Mouse (Mus musculus) kidney, embryonic 14.5 days (tissue): ENCODE results near the gene Pik3r1. TPM values are rescaled to one million over a fixed set of nuclear protein-coding genes. Genes with fewer than 3 reads are reported as not detected.
A peak's percentile ranks its signal among the peaks of the same experiment; 100 is the strongest.

Experiments
- ATAC-seq: fragments of 200-750 bp; cut with Nextera tagmentation; 2 replicates; pipeline ENCODE4 v1.8.0; 2017; ENCODE audit warnings: moderate number of reproducible peaks, mild to moderate bottlenecking, moderate TSS enrichment, moderate library complexity; ENCODE audit not compliant: low FRiP score, low TSS enrichment
- H3K27ac ChIP-seq: fragments of 300-500 bp; sonication (generic); 2 replicates; pipeline ENCODE4 v1.5.1; 2014; ENCODE audit warnings: low read depth, mild to moderate bottlenecking, low read length, moderate library complexity, mixed read lengths
- H3K27me3 ChIP-seq: fragments of 300-500 bp; sonication (generic); 2 replicates; pipeline ENCODE4 v1.6.1; 2014; ENCODE audit warnings: mild to moderate bottlenecking, low read length; ENCODE audit not compliant: control insufficient read depth, insufficient read depth
- H3K36me3 ChIP-seq: fragments of 300-500 bp; sonication (generic); 2 replicates; pipeline ENCODE4 v1.6.1; 2014; ENCODE audit warnings: low read length, mixed read lengths; ENCODE audit not compliant: control insufficient read depth, insufficient read depth
- H3K4me1 ChIP-seq: fragments of 300-500 bp; sonication (generic); 2 replicates; pipeline ENCODE4 v1.6.1; 2014; ENCODE audit warnings: low read length, mixed read lengths; ENCODE audit not compliant: control insufficient read depth, insufficient read depth
- H3K4me2 ChIP-seq: fragments of 300-500 bp; sonication (generic); replicated peaks from 2 replicates; pipeline ENCODE4 v1.6.1; 2014; ENCODE audit warnings: low read depth, mild to moderate bottlenecking, low read length
- H3K4me3 ChIP-seq: fragments of 300-500 bp; sonication (generic); 2 replicates; pipeline ENCODE4 v1.5.1; 2014; ENCODE audit warnings: mild to moderate bottlenecking, low read length
- H3K9ac ChIP-seq: fragments of 300-500 bp; sonication (generic); 2 replicates; pipeline ENCODE4 v1.6.1; 2014; ENCODE audit warnings: low read depth, mild to moderate bottlenecking, low read length, moderate library complexity
- H3K9me3 ChIP-seq: fragments of 300-500 bp; sonication (generic); 2 replicates; pipeline ENCODE4 v1.6.1; 2016; ENCODE audit warnings: low read length; ENCODE audit not compliant: control insufficient read depth
- WGBS: fragments of 180-500 bp; shearing (Covaris S2); extraction: QIAGEN DNeasy Blood & Tissue Kit; methylation state at CpG from one replicate; pipeline ENCODE4 v1.1.7; 2014; 5-methylcytosine and 5-hydroxymethylcytosine counted together
- polyA plus RNA-seq: library from polyadenylated mRNA; unstranded; fragments of >200 nt; fragmentation: Nextera tagmentation; extraction: Ambion mirVana; gene quantifications from 2 replicates; pipeline ENCODE4 v1.2.1, GENCODE M21; 2014

Gene Pik3r1
- polyA plus RNA-seq, 1 experiment from 2014 or later, result 63.2 TPM

DNA sequence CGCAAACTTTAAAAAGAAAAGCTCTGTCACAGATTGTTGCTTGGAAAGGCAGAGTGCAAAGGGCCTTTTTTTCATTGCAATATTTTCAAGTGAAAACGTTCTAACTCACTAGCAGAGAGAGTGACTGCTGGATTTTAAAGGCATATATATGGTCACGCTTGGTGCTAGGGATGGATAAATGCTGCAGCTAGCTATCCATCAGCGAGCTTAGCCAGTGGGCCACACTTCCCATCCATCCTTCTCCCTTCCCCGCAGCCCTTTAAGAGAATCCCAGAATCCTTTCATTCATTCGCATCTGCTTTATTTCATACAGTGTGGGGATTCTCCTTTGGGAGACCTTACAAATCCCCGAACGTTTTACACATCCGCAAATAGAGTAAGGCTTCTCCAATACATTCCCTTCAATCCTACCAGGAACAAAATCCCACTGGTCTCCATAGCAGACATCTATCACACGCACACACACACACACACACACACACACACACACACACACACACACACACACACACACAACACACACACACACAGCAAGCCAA, 32.9 kb upstream of the Pik3r1 start:
- Histone ChIP-seq H3K36me3 (no peaks in the 10 kb centered on the region), H3K4me1 (peaks cover 6% of the 10 kb centered on the region; the same call in 1 of the 2 replicates), H3K4me3 (peak overlapping the region; percentile 36), H3K27me3 (no peaks in the 10 kb centered on the region), H3K27ac (no peak overlapping the region), H3K9me3 (no peaks in the 10 kb centered on the region), H3K9ac (peak overlapping the region; percentile 48; the same call in 1 of the 2 replicates), H3K4me2 (peak overlapping the region; percentile 67)
- ATAC-seq, result no peak
- WGBS, result 34% methylated on average over 10 of the region's 10 CpGs

DNA sequence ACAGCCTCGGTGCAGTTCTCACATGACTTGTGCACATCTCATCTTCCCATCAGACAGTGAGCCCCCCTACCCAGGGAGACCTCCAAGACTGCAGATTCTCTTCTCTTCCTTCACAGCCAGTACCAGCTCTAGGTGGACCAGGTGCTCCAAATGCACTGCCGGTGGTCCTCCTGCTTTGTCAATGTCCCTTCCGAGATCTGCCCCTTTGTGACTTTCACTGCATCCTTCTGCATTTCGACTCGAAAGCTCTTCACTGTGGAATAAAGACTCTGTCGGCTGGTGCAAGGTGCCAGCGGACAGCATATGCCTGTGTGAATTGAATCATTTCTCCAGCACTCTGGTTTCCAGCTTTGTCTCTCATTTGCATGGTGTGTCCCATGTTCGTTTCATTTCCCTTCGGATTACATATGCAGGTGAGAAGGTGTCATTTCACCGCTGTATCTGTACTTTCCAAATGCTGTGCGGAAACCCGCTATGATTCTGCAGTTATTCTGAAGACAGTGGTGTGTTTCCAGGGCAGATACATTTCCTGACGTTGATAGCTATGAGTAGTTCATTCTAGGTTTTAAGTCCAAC, 32.1 kb upstream of the Pik3r1 start:
- Histone ChIP-seq H3K36me3 (no peaks in the 10 kb centered on the region), H3K27me3 (no peaks in the 10 kb centered on the region), H3K9me3 (no peaks in the 10 kb centered on the region), H3K4me2 (no peak overlapping the region), H3K4me3 (no peak overlapping the region), H3K27ac (no peak overlapping the region), H3K4me1 (peaks cover 6% of the 10 kb centered on the region; the same call in 1 of the 2 replicates), H3K9ac (no peak overlapping the region)
- 89% methylated on average over 13 of the region's 13 CpGs for WGBS
- ATAC-seq, result no peak

DNA sequence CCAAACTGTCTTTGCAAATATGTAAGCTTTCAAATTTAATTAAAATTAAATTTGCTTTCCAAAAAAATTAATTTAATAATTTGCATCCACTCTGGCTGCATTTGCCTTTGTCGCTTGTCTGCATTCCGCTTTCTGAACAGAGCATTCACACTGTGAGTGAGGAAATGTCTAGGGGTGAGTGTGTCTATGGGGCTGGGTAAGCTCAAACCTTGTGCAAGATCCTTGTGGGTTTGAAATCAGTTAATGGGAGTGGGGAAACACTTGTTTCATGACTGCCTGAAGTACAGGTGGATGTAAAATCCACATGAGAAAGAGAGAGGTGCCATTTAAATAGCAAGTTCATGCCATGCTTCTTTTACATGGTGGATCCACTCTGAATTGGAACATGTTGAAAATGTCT, 31.3 kb upstream of the Pik3r1 start:
- H3K36me3 ChIP-seq, result no peaks in the 10 kb centered on the region
- H3K4me3 ChIP-seq, result no peak overlapping the region
- H3K9me3 ChIP-seq, result no peaks in the 10 kb centered on the region
- no peak overlapping the region for H3K9ac ChIP-seq
- no peaks in the 10 kb centered on the region for H3K27me3 ChIP-seq
- WGBS, result 92% methylated on average over 2 of the region's 2 CpGs
- H3K27ac ChIP-seq, result no peak overlapping the region
- ATAC-seq, result no peak
- H3K4me2 ChIP-seq, result no peak overlapping the region
- peaks cover 6% of the 10 kb centered on the region; the same call in 1 of the 2 replicates for H3K4me1 ChIP-seq

DNA sequence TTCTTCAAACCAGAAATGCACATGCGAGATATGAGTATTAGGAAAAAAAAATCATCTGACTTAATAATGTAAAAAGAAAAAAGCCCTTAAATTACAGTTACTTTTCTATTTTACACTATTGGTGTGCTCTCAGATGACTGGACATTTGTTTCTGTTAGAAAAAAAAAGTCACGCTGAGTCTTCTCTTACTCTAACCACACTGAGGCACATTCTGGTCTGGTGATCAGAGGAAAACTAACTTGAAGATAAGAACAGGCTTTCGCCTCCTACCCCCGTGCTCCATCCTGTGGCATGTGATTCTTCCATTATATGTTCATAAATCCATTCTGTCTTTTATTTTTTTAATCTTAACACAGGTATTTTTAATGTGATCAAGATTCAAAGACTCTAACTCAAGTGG, 30.5 kb upstream of the Pik3r1 start:
- H3K9me3 ChIP-seq, result no peaks in the 10 kb centered on the region
- 70% methylated on average over 4 of the region's 4 CpGs for WGBS
- ATAC-seq, result no peak

DNA sequence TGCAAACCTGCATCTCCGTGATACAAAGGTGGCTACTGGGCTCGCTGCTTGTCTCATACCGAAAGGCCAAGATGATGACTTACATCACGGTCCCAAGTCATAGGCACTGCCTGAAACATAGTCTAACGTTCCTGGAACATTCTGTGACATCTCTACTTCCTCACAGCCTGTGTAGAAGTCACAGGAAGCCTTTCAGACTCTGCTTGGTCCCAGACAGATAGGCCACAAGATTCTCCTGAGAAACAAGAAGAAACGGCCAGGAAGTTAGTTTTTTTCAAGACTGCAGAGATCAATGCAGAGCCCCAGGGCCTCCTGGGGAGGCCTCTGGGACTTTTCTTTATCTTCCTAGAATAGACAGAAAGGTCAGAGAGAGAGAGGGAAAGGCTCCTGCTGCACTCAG, 29.0 kb upstream of the Pik3r1 start:
- Histone ChIP-seq H3K4me3 (no peak overlapping the region), H3K27me3 (no peaks in the 10 kb centered on the region), H3K36me3 (no peaks in the 10 kb centered on the region), H3K9ac (no peak overlapping the region), H3K4me2 (no peak overlapping the region), H3K9me3 (no peaks in the 10 kb centered on the region), H3K27ac (no peak overlapping the region), H3K4me1 (0 out of 2 replicates have a peak, but pooled peaks cover 3% of the 10 kb centered on the region)
- 68% methylated on average over 6 of the region's 6 CpGs for WGBS
- no peak for ATAC-seq

More for the DNA sequence above, 30.5 kb upstream of the Pik3r1 start:
- no peaks in the 10 kb centered on the region for H3K36me3 ChIP-seq
- no peak overlapping the region for H3K27ac ChIP-seq
- H3K4me1 ChIP-seq, result peaks cover 6% of the 10 kb centered on the region; the same call in 1 of the 2 replicates
- no peak overlapping the region for H3K9ac ChIP-seq
- no peak overlapping the region for H3K4me2 ChIP-seq
- H3K27me3 ChIP-seq, result no peaks in the 10 kb centered on the region
- H3K4me3 ChIP-seq, result no peak overlapping the region

DNA sequence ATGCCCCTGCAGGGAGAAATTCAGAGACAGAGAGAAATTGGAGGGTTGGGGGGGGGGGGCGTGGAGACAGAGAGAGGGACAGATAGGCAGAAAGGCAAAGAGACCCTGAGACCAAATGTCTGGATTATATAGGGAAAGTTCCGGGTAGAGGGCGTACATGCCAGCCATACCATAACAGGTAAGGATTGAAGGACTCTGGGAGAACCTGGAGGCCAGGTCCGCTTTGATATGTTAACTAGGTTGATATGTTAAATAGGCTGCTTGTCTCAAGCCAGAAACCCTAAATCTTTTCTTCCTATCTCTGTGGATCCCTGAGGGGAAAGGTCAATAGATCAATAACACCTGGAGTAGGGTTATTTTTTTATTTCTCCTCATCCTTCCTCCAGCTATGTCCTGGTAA, 17.7 kb upstream of the Pik3r1 start:
- no peak overlapping the region for H3K9ac ChIP-seq
- H3K4me2 ChIP-seq, result no peak overlapping the region
- H3K4me1 ChIP-seq, result no peaks in the 10 kb centered on the region
- WGBS, result 75% methylated on average over 4 of the region's 4 CpGs
- no peak for ATAC-seq
- H3K9me3 ChIP-seq, result no peaks in the 10 kb centered on the region
- H3K36me3 ChIP-seq, result no peaks in the 10 kb centered on the region
- no peaks in the 10 kb centered on the region for H3K27me3 ChIP-seq
- H3K4me3 ChIP-seq, result no peak overlapping the region
- H3K27ac ChIP-seq, result no peak overlapping the region

DNA sequence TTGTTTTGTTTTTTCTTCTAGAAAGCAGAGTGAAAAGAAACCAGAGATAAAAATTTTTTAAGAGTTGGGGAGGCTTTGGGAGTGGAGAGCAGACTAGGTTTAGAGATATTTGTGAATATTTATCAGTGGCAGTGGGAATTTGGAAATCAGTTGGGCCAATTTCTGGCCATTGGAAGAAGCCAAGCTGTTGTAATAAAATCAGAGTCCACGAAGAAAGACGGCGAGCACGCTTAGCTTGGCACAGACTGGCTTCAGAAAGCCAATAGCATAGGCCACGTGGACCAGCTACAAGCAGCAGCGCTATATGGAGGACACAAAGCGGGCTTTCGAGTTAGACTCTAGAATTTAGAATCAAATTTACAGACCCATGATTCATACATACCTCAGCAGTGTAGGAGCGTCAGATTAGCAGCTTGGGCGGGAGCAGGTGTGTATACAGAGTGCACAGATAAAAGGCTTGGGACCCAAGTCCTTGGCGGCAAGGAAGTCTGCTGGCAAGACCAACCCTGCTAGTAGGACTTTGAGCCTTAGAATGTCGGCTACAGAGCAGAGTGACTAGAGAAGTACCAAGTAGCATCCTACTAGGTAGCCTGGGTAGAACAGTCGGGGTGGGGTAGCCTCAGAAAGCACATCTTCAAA, 16.8 kb upstream of the Pik3r1 start:
- Histone ChIP-seq H3K9ac (no peak overlapping the region), H3K4me2 (no peak overlapping the region), H3K9me3 (no peaks in the 10 kb centered on the region), H3K4me3 (no peak overlapping the region), H3K27me3 (no peaks in the 10 kb centered on the region), H3K4me1 (no peaks in the 10 kb centered on the region), H3K36me3 (no peaks in the 10 kb centered on the region), H3K27ac (no peak overlapping the region)
- ATAC-seq, result no peak
- 90% methylated on average over 13 of the region's 13 CpGs for WGBS

DNA sequence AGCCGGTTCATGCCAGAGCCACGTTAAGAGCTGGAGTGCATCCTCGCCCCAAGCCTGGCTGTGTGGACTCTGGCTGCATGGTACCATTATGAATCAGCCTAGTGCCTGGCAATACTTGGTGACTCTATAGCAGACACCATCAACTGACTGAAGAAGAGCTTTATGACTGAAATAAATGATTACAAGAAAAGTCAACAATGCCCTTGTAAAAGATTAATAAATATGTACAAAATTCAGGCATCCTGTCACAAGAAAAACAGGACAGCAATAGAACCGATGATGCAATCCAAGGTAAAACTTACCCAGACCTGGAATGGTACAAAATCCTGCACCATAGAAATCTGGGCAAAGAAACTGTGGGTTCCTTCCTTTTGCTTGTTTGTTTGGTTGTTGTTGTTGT, 11.0 kb upstream of the Pik3r1 start:
- H3K4me3 ChIP-seq, result no peak overlapping the region
- WGBS, result 93% methylated on average over 4 of the region's 4 CpGs
- H3K36me3 ChIP-seq, result no peaks in the 10 kb centered on the region
- no peaks in the 10 kb centered on the region for H3K9me3 ChIP-seq
- H3K27me3 ChIP-seq, result no peaks in the 10 kb centered on the region
- ATAC-seq, result no peak
- H3K4me2 ChIP-seq, result no peak overlapping the region
- no peak overlapping the region for H3K27ac ChIP-seq
- no peaks in the 10 kb centered on the region for H3K4me1 ChIP-seq
- no peak overlapping the region for H3K9ac ChIP-seq

DNA sequence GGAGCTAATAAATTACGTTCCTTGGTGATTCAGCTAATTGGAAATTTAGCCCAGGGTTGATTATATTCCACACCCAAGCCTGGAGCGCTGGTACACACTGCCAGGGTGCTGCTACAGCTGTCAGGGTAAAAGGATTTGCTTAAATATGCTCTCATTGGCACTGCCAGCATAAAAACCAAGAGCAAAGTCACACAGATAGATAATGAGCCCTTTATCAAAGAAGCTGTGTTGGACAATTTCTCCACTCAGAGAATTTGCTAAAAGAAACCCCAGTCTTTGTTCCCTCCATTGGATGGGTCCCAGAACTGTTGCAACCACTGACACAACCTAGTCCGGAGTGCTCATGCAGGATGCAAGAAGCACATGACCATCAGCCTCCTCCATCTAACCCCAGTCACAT, 9.8 kb upstream of the Pik3r1 start:
- no peaks in the 10 kb centered on the region for H3K27me3 ChIP-seq
- ATAC-seq, result no peak
- H3K4me3 ChIP-seq, result no peak overlapping the region
- no peaks in the 10 kb centered on the region for H3K4me1 ChIP-seq
- no peaks in the 10 kb centered on the region for H3K36me3 ChIP-seq
- H3K4me2 ChIP-seq, result no peak overlapping the region
- no peak overlapping the region for H3K27ac ChIP-seq
- WGBS, result 84% methylated on average over 3 of the region's 3 CpGs
- no peak overlapping the region for H3K9ac ChIP-seq
- H3K9me3 ChIP-seq, result no peaks in the 10 kb centered on the region
